Mouse (Mus musculus) T-helper 17 cell (primary cell): ENCODE data around the gene Tmem211.

Experiments
- in situ Hi-C, 2 experiments: fragments of 300-600 bp; cut with MboI, MseI; formaldehyde crosslinking; loops; 1 replicate in 1 of 2; 2 replicates in 1 of 2; pipeline ENCODE4 v1.15.1; 2025; ENCODE audit warnings: high pct_unique_total_duplicates in 2 of 2

Tmem211 gene

DNA sequence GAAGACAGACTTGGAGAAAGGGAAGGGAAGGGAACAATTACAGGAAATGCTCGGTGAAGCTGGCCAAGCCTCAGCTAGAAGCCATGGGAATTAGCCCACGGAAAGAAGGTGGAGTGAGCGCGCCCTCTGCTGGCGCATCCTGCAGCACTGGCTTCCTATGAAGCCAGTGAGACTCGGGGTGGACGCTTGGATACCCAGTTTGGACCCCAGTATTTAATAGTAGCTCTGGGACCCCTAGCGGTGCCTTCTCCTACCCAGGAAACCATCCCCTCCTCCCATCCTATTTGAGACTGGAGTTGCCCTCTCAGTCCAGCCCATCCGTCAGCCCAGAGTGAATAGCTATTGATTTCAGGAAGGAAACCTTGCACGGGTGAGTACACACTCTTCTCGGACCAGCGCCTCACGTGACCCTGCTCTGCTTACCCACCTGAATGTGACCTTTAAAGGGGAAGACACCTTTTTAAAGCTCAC lies at the start of gene Tmem211:
Gene Tmem211 (plus strand): TSS at position 278 of the 471 bp plus-strand sequence.
- in situ Hi-C loops, result no loop called here

- in situ Hi-C loops, result no loop called here
Observed at GRCm38 (mm10) chr5:113179451-113179842, 47.3 kb upstream of the Tmem211 start.

DNA sequence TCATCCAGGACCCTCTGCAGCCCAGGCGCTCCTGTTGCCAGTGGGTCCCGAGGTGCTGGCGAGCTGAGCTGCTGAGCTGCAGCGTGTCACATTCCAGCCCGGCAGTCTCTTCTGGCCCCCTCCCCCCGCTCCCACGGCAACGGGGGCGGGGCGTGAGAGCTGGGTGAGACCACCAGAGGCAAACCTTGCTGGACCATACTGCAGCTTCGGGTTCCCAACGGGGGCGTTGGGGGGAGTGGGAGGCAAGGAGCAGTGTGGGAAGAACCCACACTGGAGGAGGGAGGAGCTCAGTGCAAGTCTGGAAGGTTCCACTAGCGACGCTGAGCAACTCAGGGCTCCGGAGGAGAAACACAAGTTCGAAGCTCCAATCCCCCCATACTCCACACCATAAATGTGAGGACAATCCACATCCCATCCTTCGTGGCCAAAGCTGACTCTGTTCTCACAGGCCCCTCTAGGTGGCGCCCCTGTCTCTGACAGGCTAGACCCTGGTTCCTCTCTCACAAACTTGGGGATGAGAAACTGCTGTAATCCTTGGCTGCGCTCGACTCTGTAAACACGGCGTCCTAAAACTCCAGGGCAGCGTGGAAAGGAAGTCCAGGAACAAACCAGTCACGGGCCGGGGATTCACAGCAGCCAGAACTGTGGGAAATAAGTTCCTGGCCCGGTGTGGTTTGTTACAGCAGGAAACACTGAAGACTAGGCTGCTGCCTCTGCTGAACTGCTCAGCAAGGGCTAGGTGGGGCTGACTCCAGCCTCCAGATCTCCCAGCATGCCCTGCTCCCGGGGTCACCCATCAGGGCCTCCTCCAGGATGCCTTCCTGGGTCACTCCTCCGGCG lies 46.6 kb upstream of the Tmem211 start:
- in situ Hi-C loops, result no loop called here

DNA sequence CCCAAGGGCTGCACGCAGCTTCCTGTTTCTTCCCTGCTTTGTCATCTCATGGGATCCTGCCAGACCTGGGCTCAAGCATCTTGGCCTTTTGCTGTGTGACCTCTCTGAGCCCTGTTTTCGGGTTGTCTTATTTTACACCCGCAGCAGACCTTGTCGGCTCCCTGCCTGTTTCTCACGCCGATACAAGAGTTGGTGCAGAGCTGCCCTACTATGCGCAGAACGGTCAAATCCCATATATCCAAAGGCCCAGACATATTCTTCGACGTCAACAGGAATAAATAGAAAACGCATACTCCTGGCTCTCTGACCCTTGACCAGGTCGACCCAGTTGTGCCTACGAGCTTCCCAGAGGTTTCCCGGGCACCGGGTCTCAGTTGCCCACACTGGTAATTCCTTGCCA lies 46.0 kb upstream of the Tmem211 start:
- in situ Hi-C loops, result no loop called here

GRCm38 (mm10) chr5:113181441-113181840 lies 45.3 kb upstream of the Tmem211 start:
- in situ Hi-C loops, result no loop called here

GRCm38 (mm10) chr5:113190558-113190957 lies 36.2 kb upstream of the Tmem211 start:
- in situ Hi-C loops, result loop anchor here in 1 of 2 experiments (10.0 kb wide), 1 partner anchor 306 kb away; no protein-coding TSS in a partner anchor

GRCm38 (mm10) chr5:113191901-113192300 lies 34.8 kb upstream of the Tmem211 start:
- in situ Hi-C loops, result loop anchor here in 1 of 2 experiments (10.0 kb wide), 1 partner anchor 307 kb away; no protein-coding TSS in a partner anchor

DNA sequence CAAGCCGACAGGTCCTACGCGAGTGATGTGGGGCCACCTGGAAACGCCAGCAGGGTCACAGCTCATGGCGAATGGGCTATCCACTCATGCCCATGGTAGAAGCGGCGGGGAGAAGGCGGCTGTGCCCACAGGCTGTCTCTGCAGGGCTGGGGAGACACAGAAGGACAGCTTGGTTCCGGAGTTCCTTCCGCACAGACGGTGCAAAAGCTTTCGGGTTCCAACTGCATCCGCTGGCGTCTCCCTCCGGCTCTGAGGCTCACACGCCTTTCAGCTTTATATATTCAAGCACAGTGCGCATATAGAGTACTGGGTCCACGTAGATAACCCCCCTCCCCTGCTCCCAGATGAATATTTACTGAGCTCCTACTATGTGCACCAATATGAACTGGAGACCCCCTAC lies 32.9 kb upstream of the Tmem211 start:
- in situ Hi-C loops, result loop anchor here in 1 of 2 experiments (10.0 kb wide), 1 partner anchor 309 kb away; no protein-coding TSS in a partner anchor

DNA sequence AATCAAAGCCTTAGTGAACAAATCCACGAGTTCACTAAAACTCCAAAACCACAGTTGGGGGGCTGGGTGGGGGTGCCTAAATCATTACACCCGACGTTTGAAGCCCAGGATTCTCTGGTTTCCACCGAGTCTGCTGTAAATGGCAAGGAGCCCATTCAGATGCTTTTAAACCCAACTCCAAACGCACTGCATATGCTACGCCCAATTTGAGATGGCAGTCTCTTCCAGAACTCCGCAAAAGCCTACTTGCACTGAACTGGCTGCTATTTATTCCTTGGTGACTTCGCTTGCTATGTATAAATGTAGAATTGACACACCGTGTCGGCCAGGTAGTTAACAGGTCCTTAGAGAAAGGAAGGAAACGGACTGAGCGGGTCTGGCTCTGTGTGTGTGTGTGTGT lies 31.3 kb upstream of the Tmem211 start:
- in situ Hi-C loops, result loop anchor here in 1 of 2 experiments (10.0 kb wide), 1 partner anchor 311 kb away; no protein-coding TSS in a partner anchor

DNA sequence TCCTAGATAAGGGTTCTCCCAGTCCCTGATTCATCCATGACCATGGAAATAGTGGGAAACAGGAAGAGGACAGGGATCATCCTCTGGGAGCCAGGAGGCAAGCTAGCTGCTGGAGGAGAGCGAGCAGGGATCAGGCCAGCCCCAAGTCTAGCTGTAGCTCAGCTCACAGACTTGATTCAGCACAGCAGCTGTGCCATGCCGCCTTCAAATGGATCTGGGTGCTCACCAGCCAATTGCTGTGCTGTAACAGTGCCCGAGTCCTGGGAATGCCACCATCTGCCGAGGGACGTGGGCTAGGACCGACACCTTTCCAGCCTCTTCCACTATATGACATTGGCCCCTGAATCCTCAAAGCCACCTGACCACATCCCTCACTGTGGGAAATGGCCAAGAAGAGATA lies 30.8 kb upstream of the Tmem211 start:
- in situ Hi-C loops, result loop anchor here in 1 of 2 experiments (10.0 kb wide), 1 partner anchor 311 kb away; no protein-coding TSS in a partner anchor

DNA sequence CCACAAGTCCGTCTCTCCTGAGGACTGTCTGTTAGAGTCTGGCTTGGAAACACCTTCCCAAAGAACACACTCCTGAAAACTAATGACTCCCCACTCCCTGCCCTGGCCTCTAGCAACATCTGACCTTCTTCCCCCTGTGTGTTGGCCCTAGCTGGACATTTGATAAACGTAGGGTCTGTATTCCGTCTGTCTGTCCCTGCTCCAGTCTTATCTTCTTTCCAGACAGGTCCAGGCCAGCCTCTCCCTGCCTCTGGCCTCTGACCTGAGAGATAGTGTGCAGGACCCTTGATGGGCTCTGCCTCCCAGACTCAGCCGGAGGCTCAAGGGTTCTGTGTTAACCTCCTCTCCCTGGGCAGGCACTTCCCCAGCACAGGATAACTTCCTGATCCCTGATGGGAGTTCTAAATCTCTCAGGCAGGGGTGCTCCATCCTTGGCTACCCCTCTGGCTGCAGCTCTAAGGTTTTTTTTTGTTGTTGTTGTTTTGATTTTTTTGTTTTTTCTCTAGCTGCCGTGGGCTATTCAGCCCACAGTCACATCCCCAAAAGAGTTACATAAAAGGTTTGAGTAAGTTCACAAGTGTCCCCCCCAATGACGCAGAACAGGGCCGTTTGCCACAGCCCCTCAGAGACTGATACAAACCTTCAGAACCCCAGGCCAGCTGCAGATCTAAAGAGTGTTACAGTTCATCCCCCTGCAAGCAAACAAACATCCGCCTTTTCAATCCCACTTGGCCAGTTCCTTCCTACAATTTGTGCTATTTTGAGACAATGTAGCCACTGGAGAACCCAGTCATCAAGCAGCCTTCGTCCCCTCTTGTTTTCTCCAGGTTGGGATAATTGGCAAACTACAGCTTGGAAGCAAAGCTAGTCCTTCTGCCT lies 29.6 kb upstream of the Tmem211 start:
- in situ Hi-C loops, result loop anchor here in 1 of 2 experiments (10.0 kb wide), 1 partner anchor 312 kb away; no protein-coding TSS in a partner anchor

- in situ Hi-C loops, result loop anchor here in 1 of 2 experiments (10.0 kb wide), 1 partner anchor 314 kb away; no protein-coding TSS in a partner anchor
Observed at GRCm38 (mm10) chr5:113199126-113199771, 27.5 kb upstream of the Tmem211 start.

GRCm38 (mm10) chr5:113199772-113200134 lies 27.0 kb upstream of the Tmem211 start:
- in situ Hi-C loops, result loop anchor here in 1 of 2 experiments (10.0 kb wide), 1 partner anchor 315 kb away; no protein-coding TSS in a partner anchor

- in situ Hi-C loops, result no loop called here
Observed at GRCm38 (mm10) chr5:113204193-113204592, 22.5 kb upstream of the Tmem211 start.

DNA sequence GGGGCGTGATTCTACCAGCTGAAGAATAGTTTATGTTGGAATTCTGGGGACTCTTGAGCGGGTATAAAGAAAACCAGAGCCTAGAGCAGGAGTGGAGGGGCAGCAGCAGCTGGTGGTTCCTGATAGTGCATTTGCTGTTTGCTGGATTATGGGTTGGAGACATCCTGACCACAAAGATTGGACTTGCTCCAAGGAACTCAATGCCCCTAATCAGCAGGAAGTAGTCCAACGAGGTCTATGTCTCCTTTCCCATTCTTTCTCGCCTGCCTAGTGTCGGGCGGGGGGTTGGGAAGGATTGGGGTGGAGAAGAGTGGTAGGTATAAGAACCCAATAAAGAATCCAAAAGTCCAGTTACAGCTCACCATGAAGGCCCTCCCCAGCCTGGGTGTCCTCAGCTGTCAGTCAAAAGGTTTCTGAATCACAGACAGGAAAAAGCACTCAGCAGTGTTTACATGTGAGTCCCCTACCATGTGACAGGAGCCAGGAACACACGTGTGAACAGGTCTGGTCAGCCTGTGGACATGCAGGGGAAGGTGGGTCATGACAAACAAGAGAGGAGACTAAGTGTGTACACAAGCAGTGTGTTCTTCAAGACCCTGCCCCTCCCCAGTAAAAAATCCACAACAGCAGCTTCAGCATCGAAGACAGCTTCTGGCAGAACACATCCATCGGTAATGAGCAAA lies 19.9 kb upstream of the Tmem211 start:
- in situ Hi-C loops, result no loop called here

GRCm38 (mm10) chr5:113208048-113208447 lies 18.7 kb upstream of the Tmem211 start:
- in situ Hi-C loops, result no loop called here

- in situ Hi-C loops, result no loop called here
Observed at GRCm38 (mm10) chr5:113208622-113209400, 17.9 kb upstream of the Tmem211 start.

DNA sequence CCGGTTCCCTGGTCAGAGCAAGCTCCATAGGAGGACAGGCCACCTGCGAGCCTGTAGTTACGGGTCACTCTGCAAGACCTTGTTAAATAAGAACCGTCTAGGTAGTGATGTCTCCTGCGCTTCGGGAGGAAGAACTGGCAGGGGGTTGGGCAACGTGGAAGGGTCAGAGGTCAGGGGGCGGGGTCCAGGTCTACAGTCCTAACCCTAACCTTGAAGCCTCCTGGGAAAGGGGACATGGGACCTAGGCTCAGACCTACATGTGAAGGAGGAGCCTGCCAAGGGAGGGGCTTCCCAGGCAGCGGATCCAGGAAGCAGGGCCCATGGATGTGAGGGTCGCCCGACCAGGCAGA lies 17.3 kb upstream of the Tmem211 start:
- in situ Hi-C loops, result no loop called here

DNA sequence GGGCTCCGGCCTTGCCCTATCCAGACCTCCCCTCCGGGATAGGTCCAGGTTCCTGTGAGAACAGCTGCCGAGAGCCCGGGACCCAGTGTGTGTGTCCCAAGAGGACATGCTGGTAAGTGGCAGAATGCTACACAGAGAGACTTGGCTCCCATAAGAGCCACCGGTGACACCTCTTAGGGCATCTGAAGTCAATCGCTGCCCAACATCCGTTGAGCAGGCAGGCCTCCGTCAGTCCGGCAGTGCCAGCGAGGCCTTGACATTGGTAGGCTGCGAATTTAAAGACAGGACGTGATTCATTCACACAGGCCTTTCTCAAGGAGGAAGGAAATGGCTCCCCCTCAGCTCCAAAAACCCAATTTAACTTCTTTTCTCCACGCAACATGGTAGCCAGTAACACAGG lies 16.8 kb upstream of the Tmem211 start:
- in situ Hi-C loops, result no loop called here

- in situ Hi-C loops, result no loop called here
Observed at GRCm38 (mm10) chr5:113210314-113210713, 16.4 kb upstream of the Tmem211 start.
